Comparison of ENCODE assay signal across 14 mouse cellular contexts in genomic region chr4:108843336-108843735, GRCm38 (mm10). TPM values are rescaled to one million over a fixed set of nuclear protein-coding genes. Genes with fewer than 3 reads are reported as not detected.
"Had no signal": no experiment of that assay in that cellular context is flagged by ENCODE, and none has a peak within 500 bp of the region (broad histone marks: within the 10 kb centered on the region; RNA-seq: fewer than 3 reads in every experiment).

No protein-coding gene starts in this region.

- ATAC-seq: midbrain, embryonic 16.5 days had no signal

- H3K4me3 ChIP-seq: left cerebral cortex, adult 2 months; limb, embryonic 15.5 days; neural tube, embryonic 15.5 days had no signal

- DNase-seq: kidney, adult 18-20 months; kidney, postnatal 10 days; lung, adult 18-20 months; right cerebral cortex, adult 18-20 months; right cerebral cortex, postnatal 25 days; thymus, postnatal 4 days had no signal

- H3K36me3 ChIP-seq: neural tube, embryonic 15.5 days had no signal

- H3K9me3 ChIP-seq: limb, embryonic 15.5 days; neural tube, embryonic 15.5 days had no signal

- H3K27ac ChIP-seq: left cerebral cortex, adult 2 months; limb, embryonic 15.5 days; liver, embryonic 14.5 days; neural tube, embryonic 15.5 days had no signal

- H3K27me3 ChIP-seq: limb, embryonic 15.5 days; neural tube, embryonic 15.5 days had no signal

- H3K9ac ChIP-seq: limb, embryonic 15.5 days; liver, embryonic 14.5 days; neural tube, embryonic 15.5 days had no signal

- H3K4me2 ChIP-seq: limb, embryonic 15.5 days; neural tube, embryonic 15.5 days had no signal

RNA-seq across cellular contexts. Expression of gene A730015C16Rik, which starts 5.1 kb away (rescaled TPM):
- total RNA-seq: left cerebral cortex, adult 2 months; left cerebral cortex, postnatal 25 days had no signal
- polyA plus RNA-seq: large intestine, adult 2 months had no signal

RNA-seq across cellular contexts. Expression of gene Rab3b, which starts 35.5 kb away (rescaled TPM):
- total RNA-seq: megakaryocyte-erythroid progenitor cell, adult 5-6 weeks had no signal
